Mouse (Mus musculus): ENCODE measurements at regions not wholly inside any gene's neighbourhood (a gene's known extent, or its start where the extent isn't known, plus 50 kb on each side); places are given as distances from the start of the nearest gene placed in this dataset.
A peak's percentile ranks its signal among the peaks of the same experiment; 100 is the strongest.

DNA sequence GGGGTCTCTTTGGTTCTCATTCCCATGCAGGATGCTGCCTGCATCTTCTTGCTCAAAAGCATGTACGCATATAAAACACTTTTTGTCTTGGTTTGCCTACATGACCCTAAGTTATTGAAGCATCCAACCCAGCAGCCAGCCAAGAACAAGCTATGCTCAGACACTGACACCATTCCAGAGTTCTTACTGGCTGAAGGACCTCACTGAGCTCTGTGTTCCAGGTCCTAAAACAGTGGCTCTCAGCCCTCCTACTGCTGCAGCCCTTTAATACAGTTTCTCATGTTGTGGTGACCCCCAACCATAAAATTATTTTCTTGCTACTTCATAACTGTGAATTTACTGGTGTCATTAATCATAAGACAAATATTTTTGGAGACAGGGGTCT, 450.4 kb downstream of the Tns1 start:
- 58% methylated on average over 1 of the region's 1 CpGs for WGBS

DNA sequence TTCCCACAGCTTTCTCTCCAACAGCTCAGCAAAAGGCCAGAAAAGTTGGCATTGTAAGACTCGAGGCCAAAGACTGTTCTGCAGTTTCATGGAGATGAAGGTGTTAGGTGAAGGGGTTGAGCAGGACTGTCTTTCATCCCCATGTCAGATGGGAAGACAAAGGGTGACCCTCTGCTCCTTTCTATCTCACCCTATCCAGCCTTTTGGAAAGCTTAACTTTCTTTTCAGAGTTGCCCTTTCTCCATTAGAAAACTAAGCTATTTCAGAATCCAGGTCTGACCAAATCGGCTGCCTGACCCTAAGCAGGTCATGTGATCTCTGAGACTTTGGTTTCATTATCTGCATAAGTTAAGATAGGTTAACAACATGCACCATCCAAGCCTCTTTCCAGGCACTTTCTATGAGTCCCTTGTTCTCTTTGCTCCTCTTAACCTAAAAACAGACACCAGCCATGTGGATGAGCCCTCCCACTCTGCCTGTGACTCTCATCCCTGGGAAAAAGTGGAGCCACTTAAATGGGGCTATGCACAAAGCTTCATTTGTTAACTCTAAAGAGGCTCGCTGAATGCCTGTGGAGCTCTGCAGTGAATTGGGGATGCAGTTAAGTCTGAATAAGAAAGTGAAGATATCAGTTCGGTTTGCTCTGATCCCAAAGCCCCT, 450.9 kb downstream of the Tns1 start:
- 27% methylated on average over 4 of the region's 4 CpGs for WGBS
- H3K36me3 ChIP-seq (ENCODE audit: control insufficient read depth, insufficient read depth, low read length), result no peaks in the 10 kb centered on the region

More for the DNA sequence above, 450.4 kb downstream of the Tns1 start:
- H3K4me2 ChIP-seq (ENCODE audit: low read length), result no peak overlapping the region
- H3K27ac ChIP-seq (replicated peaks; ENCODE audit: low read depth, low read length), result no peak overlapping the region
- 0 out of 2 replicates have a peak, but pooled peaks cover 6% of the 10 kb centered on the region for H3K9me3 ChIP-seq (ENCODE audit: control insufficient read depth, low read length)
- no peaks in the 10 kb centered on the region for H3K36me3 ChIP-seq (ENCODE audit: control insufficient read depth, insufficient read depth, low read length)
- H3K27me3 ChIP-seq (ENCODE audit: control insufficient read depth, insufficient read depth, low read length), result no peaks in the 10 kb centered on the region
- no peak for DNase-seq
- no peak overlapping the region for H3K4me3 ChIP-seq (replicated peaks; ENCODE audit: low read depth, low read length)
- no peaks in the 10 kb centered on the region for H3K4me1 ChIP-seq (ENCODE audit: control insufficient read depth, insufficient read depth, low read length)
- no peak for ATAC-seq (ENCODE audit: low FRiP score, low TSS enrichment)
- no peak overlapping the region for H3K9ac ChIP-seq (replicated peaks; ENCODE audit: low read length)

DNA sequence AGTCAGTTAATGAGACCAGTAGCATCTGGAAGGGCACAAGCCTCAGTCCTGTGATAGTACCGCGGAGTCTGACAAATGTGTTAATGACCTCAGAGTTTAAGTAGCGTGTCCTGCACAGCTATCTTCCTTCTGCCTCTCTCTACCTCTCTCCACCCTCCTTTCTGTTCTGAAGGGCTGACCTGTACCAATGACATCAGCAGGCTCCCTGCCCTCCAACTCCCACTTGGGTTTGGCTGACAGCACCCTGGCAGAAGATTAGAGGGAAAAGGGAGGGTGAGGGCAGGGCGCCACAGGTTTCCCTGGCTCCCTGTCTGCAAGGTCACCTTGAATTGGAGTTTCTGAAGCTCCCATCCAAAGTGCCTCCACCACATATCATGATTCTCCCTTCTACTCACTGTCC, 452.0 kb downstream of the Tns1 start:
- Histone ChIP-seq H3K27me3 (ENCODE audit: control insufficient read depth, insufficient read depth, low read length) (no peaks in the 10 kb centered on the region), H3K9ac (replicated peaks; ENCODE audit: low read length) (no peak overlapping the region), H3K36me3 (ENCODE audit: control insufficient read depth, insufficient read depth, low read length) (no peaks in the 10 kb centered on the region), H3K27ac (replicated peaks; ENCODE audit: low read depth, low read length) (no peak overlapping the region), H3K4me3 (replicated peaks; ENCODE audit: low read depth, low read length) (no peak overlapping the region), H3K4me2 (ENCODE audit: low read length) (no peak overlapping the region), H3K4me1 (ENCODE audit: control insufficient read depth, insufficient read depth, low read length) (no peaks in the 10 kb centered on the region), H3K9me3 (ENCODE audit: control insufficient read depth, low read length) (0 out of 2 replicates have a peak, but pooled peaks cover 6% of the 10 kb centered on the region)
- ATAC-seq (ENCODE audit: low FRiP score, low TSS enrichment) (no peak), DNase-seq (no peak)
- WGBS, result 90% methylated on average over 4 of the region's 4 CpGs

More for the DNA sequence above, 450.9 kb downstream of the Tns1 start:
- no peak overlapping the region for H3K9ac ChIP-seq (replicated peaks; ENCODE audit: low read length)
- DNase-seq (no peak), ATAC-seq (ENCODE audit: low FRiP score, low TSS enrichment) (no peak)
- no peak overlapping the region for H3K4me3 ChIP-seq (replicated peaks; ENCODE audit: low read depth, low read length)
- no peak overlapping the region for H3K27ac ChIP-seq (replicated peaks; ENCODE audit: low read depth, low read length)
- no peak overlapping the region for H3K4me2 ChIP-seq (ENCODE audit: low read length)
- no peaks in the 10 kb centered on the region for H3K27me3 ChIP-seq (ENCODE audit: control insufficient read depth, insufficient read depth, low read length)
- no peaks in the 10 kb centered on the region for H3K4me1 ChIP-seq (ENCODE audit: control insufficient read depth, insufficient read depth, low read length)
- 0 out of 2 replicates have a peak, but pooled peaks cover 6% of the 10 kb centered on the region for H3K9me3 ChIP-seq (ENCODE audit: control insufficient read depth, low read length)

DNA sequence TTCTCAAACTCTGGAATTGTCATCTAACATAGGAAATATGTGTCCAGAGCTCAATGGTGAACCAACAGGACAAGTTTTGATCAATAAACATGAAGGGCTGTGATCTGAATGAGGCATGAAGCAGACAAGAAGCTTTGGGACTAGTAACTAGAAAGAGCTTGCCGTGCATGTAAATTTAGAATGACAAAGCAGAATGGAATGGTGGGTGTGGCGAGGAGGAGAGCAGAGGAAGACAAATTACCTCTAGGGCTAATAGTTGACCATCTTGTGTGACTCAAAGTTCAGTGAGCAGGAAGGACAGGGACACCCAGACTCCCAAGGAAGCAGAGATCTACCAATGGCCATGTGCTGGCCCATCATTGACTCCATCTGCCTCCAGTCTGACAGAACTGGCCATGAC, 455.6 kb downstream of the Tns1 start:
- Histone ChIP-seq H3K27me3 (ENCODE audit: control insufficient read depth, insufficient read depth, low read length) (no peaks in the 10 kb centered on the region), H3K27ac (replicated peaks; ENCODE audit: low read depth, low read length) (no peak overlapping the region), H3K9ac (replicated peaks; ENCODE audit: low read length) (no peak overlapping the region), H3K4me1 (ENCODE audit: control insufficient read depth, insufficient read depth, low read length) (no peaks in the 10 kb centered on the region), H3K4me2 (ENCODE audit: low read length) (no peak overlapping the region), H3K9me3 (ENCODE audit: control insufficient read depth, low read length) (no peaks in the 10 kb centered on the region), H3K36me3 (ENCODE audit: control insufficient read depth, insufficient read depth, low read length) (no peaks in the 10 kb centered on the region), H3K4me3 (replicated peaks; ENCODE audit: low read depth, low read length) (no peak overlapping the region)
- 82% methylated on average over 2 of the region's 2 CpGs for WGBS
- DNase-seq, result no peak
- ATAC-seq (ENCODE audit: low FRiP score, low TSS enrichment), result no peak

DNA sequence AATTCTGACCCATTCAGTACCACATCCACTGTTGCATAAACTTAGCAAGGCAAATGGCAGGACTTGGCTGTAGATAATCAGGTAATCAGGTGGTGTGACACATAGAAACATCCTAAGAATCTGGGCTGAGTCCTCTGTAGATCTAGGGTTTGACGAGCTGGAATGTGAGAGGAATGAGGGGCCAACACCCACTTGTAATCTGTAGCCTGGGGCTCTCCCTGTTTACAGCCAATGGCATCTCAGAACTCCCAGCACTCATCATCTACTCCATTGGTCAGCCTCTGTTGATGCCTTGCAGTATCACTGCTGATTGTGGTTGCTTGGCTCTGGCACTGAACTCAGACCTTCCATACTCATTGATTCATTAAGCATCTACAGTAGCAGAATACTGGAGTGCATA, 460.7 kb downstream of the Tns1 start:
- Histone ChIP-seq H3K4me2 (ENCODE audit: low read length) (no peak overlapping the region), H3K27me3 (ENCODE audit: control insufficient read depth, insufficient read depth, low read length) (no peaks in the 10 kb centered on the region), H3K4me3 (replicated peaks; ENCODE audit: low read depth, low read length) (no peak overlapping the region), H3K27ac (replicated peaks; ENCODE audit: low read depth, low read length) (no peak overlapping the region), H3K9ac (replicated peaks; ENCODE audit: low read length) (no peak overlapping the region), H3K4me1 (ENCODE audit: control insufficient read depth, insufficient read depth, low read length) (no peaks in the 10 kb centered on the region), H3K36me3 (ENCODE audit: control insufficient read depth, insufficient read depth, low read length) (no peaks in the 10 kb centered on the region), H3K9me3 (ENCODE audit: control insufficient read depth, low read length) (no peaks in the 10 kb centered on the region)
- DNase-seq (no peak), ATAC-seq (ENCODE audit: low FRiP score, low TSS enrichment) (no peak)
- 87% methylated on average over 1 of the region's 1 CpGs for WGBS

DNA sequence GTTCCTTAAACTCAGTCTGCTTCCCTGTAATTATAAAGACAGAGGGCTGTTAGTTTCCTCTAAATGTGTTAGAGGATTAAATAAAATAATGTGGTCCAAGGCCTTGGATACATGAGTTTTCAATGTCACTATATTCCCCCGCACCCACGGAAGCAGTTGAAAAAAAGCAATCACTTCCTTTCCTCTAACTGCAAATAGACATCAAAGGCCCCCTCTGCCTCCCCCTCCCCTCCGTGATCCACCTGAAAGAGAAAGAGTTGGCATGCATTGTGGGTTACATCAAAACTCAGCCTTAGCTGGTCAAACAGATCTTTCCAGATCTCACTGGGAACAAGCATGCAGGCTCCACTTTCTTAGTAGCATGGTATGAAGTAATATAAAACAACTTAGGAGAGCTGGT, 479.2 kb downstream of the Tns1 start:
- Histone ChIP-seq H3K27me3 (ENCODE audit: control insufficient read depth, insufficient read depth, low read length) (no peaks in the 10 kb centered on the region), H3K9ac (replicated peaks; ENCODE audit: low read length) (no peak overlapping the region), H3K9me3 (ENCODE audit: control insufficient read depth, low read length) (no peaks in the 10 kb centered on the region), H3K36me3 (ENCODE audit: control insufficient read depth, insufficient read depth, low read length) (no peaks in the 10 kb centered on the region), H3K27ac (replicated peaks; ENCODE audit: low read depth, low read length) (no peak overlapping the region), H3K4me3 (replicated peaks; ENCODE audit: low read depth, low read length) (no peak overlapping the region), H3K4me2 (ENCODE audit: low read length) (no peak overlapping the region), H3K4me1 (ENCODE audit: control insufficient read depth, insufficient read depth, low read length) (peaks cover 21% of the 10 kb centered on the region; the same call in 1 of the 2 replicates)
- ATAC-seq (ENCODE audit: low FRiP score, low TSS enrichment) (no peak), DNase-seq (no peak)
- 85% methylated on average over 3 of the region's 3 CpGs for whole genome bisulfite sequencing

DNA sequence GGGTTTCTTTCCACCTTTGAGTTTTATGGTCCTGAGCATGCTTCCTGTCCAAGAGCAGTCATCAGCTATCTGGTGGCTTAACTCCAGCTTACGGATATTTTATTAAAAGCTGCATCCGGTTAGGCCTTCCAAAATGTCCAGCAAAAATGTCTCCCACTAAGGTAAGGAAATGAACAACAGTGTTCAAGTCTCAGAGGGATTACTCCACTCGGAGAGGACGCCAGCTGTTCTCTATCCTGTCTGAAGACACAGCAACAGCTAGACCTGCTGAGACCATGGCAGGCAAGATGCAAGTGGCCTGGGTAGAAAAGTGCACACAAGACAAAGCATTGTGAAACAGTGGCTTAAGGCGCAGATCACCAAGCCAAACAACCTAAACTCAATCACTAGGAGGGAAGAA, 479.9 kb downstream of the Tns1 start:
- 71% methylated on average over 5 of the region's 5 CpGs for WGBS
- no peak overlapping the region for H3K4me3 ChIP-seq (replicated peaks; ENCODE audit: low read depth, low read length)
- ATAC-seq (ENCODE audit: low FRiP score, low TSS enrichment) (no peak), DNase-seq (no peak)
- no peak overlapping the region for H3K27ac ChIP-seq (replicated peaks; ENCODE audit: low read depth, low read length)
- no peak overlapping the region for H3K9ac ChIP-seq (replicated peaks; ENCODE audit: low read length)
- peaks cover 21% of the 10 kb centered on the region; the same call in 1 of the 2 replicates for H3K4me1 ChIP-seq (ENCODE audit: control insufficient read depth, insufficient read depth, low read length)
- H3K36me3 ChIP-seq (ENCODE audit: control insufficient read depth, insufficient read depth, low read length), result no peaks in the 10 kb centered on the region
- H3K9me3 ChIP-seq (ENCODE audit: control insufficient read depth, low read length), result no peaks in the 10 kb centered on the region
- no peaks in the 10 kb centered on the region for H3K27me3 ChIP-seq (ENCODE audit: control insufficient read depth, insufficient read depth, low read length)
- H3K4me2 ChIP-seq (ENCODE audit: low read length), result no peak overlapping the region

DNA sequence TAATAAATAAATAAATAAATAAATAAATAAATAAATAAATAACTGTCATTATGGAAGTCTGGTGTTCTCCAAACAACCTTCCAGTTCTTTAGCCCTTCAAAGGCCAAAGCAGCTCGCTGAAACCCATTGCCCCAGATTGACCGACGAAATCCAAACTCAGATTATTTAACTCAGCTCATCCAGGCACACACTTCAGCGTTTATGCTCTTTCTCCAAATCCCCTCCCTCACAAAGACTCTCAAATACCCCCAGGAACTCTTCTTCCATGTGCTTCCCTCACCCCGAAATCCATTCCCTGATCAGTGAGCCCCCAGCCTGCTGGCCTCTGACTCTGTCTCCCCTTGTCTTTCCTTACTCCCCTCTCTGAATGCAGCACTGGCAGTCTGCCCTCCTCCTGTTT, 480.8 kb downstream of the Tns1 start:
- 63% methylated on average over 5 of the region's 5 CpGs for WGBS
- ATAC-seq (ENCODE audit: low FRiP score, low TSS enrichment) (no peak), DNase-seq (no peak)
- Histone ChIP-seq H3K27ac (replicated peaks; ENCODE audit: low read depth, low read length) (no peak overlapping the region), H3K36me3 (ENCODE audit: control insufficient read depth, insufficient read depth, low read length) (no peaks in the 10 kb centered on the region), H3K9me3 (ENCODE audit: control insufficient read depth, low read length) (no peaks in the 10 kb centered on the region), H3K4me2 (ENCODE audit: low read length) (no peak overlapping the region), H3K4me3 (replicated peaks; ENCODE audit: low read depth, low read length) (no peak overlapping the region), H3K9ac (replicated peaks; ENCODE audit: low read length) (no peak overlapping the region), H3K27me3 (ENCODE audit: control insufficient read depth, insufficient read depth, low read length) (no peaks in the 10 kb centered on the region), H3K4me1 (ENCODE audit: control insufficient read depth, insufficient read depth, low read length) (peaks cover 21% of the 10 kb centered on the region; the same call in 1 of the 2 replicates)

DNA sequence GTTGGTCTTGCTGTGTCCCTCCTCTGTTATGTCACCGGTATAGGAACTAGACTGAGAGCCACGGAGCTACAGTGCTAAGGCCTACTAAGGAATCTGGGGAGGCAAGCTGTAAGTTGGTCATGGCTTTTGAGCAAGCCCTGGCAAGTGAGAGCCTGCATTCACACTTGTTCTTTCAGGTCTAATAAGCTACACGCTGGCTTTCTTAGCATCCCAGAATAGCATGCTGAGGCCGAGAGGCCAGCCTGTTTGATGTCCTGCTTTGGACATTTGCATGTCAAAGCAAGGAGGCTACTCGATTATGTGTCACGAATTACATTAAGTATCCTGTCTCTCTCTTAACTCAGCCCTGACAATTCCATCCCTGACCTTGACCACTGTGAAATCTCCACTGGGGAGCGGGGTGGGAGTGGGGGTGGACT, 481.5 kb downstream of the Tns1 start:
- Histone ChIP-seq H3K9me3 (ENCODE audit: control insufficient read depth, low read length) (no peaks in the 10 kb centered on the region), H3K9ac (replicated peaks; ENCODE audit: low read length) (no peak overlapping the region), H3K36me3 (ENCODE audit: control insufficient read depth, insufficient read depth, low read length) (no peaks in the 10 kb centered on the region), H3K4me3 (replicated peaks; ENCODE audit: low read depth, low read length) (no peak overlapping the region), H3K27ac (replicated peaks; ENCODE audit: low read depth, low read length) (no peak overlapping the region), H3K4me1 (ENCODE audit: control insufficient read depth, insufficient read depth, low read length) (peaks cover 21% of the 10 kb centered on the region; the same call in 1 of the 2 replicates), H3K27me3 (ENCODE audit: control insufficient read depth, insufficient read depth, low read length) (no peaks in the 10 kb centered on the region), H3K4me2 (ENCODE audit: low read length) (no peak overlapping the region)
- peak; percentile 47 for ATAC-seq (ENCODE audit: low FRiP score, low TSS enrichment)
- peak; percentile 68 for DNase-seq
- WGBS, result 3% methylated on average over 7 of the region's 7 CpGs

All from midbrain, embryonic 14.5 days (tissue).